Mouse (Mus musculus) gastrocnemius, postnatal 25 days (tissue): Measurements from ENCODE around the gene Fam234b. TPM values are rescaled to one million over a fixed set of nuclear protein-coding genes. Genes with fewer than 3 reads are reported as not detected.

Experiments used
- DNase-seq: peaks from one replicate; pipeline ENCODE4 v3.0.0; 2022
- total RNA-seq, 2 experiments: library from RNA; stranded (reverse); gene quantifications; 1 replicate in 1 of 2; 2 replicates in 1 of 2; pipeline ENCODE4 v1.2.3; 2021

Gene Fam234b
- total RNA-seq, 2 experiments from 2014 or later: 3.4 to 3.9 TPM

- DNase-seq: no peak
Observed at GRCm38 (mm10) chr6:135228465-135228941, 30.7 kb downstream of the Fam234b start.

DNA sequence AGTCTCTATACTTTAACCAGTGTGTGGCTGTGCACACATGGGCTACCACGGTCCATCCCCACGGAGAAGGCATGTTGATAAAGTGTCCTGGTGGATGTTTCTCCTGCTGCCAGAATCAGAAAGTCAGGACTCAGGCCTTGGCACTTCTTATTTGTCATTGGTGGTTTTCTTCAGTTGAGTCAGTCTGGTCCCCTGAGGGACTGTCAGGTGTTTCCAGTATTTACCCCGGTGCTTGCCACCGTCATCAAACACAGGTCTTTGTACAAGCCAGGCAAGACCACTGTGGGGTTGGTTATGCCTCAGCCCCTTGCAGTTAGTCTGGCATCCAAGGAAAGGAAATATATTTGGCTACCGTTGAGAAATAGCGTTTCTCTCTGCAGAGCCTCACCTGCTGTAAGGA lies 32.8 kb downstream of the Fam234b start:
- DNase-seq: no peak

DNA sequence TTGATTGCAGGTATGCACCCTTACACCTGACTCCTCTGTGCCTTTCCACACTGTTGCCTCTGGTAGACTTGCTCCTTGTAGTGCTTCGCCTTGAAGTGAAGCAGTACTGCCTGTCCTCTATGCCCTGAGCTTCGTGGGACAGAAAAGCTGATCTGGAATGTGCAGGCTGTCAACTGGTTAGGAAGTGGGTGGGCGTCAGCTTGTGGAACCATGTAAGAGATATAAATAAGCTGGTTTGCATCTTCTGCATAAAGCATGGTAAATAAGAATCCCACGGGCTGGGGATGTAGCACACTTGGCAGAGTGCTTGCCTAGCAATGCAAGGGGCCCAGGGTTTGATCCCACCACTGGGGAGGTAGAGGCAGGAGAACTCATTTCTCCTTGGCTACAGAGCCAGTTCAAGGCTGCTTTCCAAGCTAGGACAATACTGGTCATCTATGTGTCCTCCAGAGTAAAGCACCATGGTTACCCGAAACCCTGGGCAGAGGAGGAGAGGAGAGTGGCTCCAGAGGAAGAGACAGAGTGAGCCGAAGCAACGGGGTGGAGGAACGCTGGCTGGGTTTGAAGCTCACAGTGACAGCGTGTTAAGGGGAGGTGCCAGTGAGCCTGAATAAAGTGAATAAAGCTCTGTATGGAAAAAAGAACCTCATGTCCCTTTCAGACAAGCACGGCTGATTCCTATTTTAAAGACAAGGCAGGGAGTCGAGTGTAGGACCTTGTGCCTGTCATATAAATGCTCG lies 34.8 kb downstream of the Fam234b start:
- no peak for DNase-seq

DNA sequence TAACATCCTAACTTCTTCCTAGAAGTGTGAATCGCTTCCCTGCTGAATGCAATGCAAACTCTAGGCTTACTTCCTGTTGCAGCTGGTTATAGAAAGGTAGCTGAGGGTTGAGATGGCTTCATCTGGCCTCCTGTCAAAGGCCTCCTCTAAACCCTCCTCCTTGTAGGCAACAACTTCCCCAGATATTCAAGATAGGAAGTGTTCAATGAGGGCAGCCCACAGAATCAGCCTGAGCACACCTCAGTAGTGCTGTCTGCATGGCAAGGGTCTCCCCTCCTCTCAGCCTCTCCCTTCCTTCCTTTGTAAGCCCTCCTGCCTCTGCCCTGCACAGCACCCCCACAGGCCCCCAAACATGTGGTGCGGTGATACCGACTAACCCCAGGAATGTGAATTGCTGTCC lies 38.0 kb downstream of the Fam234b start:
- DNase-seq: no peak

DNA sequence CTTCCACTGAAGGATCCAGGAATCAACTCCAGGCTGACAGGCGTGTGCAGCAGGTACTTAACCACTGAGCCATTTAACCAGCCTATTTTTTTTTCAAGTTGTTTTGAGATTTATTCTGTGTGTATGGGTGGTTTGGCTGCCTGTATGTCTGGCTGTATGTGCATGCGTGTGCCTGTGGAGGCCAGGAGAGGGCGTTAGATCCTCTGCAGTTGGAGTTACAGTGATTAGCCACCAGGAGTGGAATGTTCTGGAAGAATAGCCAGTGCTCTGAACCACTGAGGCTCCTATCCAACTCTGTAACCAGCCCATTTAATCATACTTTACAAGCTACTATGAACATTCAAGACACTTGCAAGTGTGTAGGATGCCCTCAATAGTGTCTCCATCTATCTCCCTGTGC lies 38.8 kb downstream of the Fam234b start:
- DNase-seq: no peak

DNA sequence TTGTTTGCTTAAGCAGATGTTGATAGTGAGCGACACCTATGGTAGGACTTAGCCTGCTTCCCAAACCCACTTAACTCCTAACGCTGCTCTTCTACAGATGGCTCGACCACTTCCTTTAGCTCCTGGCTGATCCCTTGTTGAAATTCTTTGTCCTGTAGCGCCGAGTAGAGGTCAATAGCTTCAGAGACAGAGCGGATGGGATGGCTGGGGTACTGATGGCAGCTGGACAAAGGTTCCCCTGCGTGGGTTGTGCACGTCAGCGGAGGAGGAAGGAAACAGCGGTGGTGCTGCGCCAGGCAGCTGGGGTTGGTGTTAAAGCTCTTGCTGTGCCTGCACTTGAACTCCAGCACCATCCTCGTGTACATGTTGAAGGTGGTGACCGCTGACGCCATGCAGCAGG lies 39.5 kb downstream of the Fam234b start:
- DNase-seq: no peak

DNA sequence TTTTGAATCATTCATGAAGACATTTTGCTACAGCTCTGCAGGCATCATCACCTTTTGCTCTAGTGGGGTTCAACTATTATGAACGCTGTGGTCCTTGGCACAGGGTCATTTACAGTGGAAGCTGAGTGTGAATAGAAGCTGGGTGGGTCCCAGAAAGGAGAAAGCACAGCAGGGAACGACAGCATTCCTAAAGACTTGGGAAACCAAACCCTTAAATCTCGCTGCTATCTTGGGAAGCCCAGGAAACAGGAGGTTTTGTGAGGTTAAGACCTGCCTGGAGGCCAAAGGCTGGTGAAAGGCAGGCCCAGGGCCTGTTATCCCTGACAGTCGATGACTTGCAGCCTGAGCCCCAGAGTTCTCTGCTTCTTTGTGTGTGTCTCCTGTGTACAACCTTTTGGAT lies 40.4 kb downstream of the Fam234b start:
- no peak for DNase-seq

GRCm38 (mm10) chr6:135240361-135240760 lies 42.6 kb downstream of the Fam234b start:
- DNase-seq: no peak

GRCm38 (mm10) chr6:135245586-135245985 lies 47.8 kb downstream of the Fam234b start:
- no peak for DNase-seq

DNA sequence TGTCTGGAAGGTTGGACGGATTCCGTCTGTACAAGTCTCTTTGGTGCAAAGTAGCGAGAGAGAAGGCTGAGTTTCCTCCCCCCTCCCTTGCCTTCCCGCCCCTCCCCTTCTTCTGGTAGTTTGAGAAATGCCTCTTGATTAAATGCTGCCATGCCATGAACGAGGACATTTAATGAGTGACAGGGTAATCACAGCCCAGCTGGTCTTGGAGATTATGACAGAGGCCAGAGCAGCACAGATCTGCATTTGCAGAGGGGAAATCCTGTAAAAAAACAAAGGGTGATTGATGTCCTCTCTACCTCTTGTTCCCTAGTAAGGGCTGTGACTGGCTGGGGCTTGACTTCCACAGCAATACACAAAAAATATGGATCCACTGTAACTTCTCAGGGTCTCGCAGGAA lies 50.1 kb downstream of the Fam234b start:
- DNase-seq: no peak

GRCm38 (mm10) chr6:135249846-135250531 lies 52.2 kb downstream of the Fam234b start:
- DNase-seq: peak; percentile 68

DNA sequence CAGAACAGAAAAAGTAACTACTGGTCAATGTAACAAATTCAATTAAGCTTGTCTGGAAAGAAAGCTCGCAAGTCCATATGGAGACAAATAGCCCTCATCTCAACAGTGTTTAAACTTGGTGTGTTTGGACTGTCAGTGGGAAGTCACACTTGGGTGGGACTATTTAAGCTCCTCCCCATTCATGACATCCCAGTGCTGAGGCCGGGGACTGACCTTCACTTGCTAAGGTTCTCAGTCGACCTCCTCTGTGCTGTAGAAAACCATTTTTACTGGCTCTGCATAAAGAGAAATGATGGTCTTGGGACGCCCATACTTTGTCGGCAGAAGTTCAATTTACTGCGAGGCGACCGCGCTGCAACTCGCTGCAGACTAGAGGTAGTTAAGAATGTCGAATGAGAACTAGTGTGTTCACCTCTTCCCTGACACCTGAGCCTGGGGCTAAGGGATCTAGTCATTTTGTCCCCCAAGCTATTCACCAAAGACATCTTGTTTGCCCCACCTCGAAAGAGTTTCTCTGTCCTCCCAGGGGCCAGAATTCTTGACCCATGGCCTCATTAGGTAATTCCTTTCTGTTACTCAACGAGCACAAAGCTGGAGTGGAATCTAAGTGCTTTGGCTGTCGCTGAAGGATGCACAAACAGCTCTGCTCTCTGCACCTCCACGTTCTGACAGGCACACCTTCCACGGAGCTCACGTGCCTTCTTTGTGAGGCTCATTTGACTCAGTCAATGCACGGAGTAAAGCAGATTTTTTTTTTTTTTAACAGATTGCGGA lies 53.3 kb downstream of the Fam234b start:
- no peak for DNase-seq

DNA sequence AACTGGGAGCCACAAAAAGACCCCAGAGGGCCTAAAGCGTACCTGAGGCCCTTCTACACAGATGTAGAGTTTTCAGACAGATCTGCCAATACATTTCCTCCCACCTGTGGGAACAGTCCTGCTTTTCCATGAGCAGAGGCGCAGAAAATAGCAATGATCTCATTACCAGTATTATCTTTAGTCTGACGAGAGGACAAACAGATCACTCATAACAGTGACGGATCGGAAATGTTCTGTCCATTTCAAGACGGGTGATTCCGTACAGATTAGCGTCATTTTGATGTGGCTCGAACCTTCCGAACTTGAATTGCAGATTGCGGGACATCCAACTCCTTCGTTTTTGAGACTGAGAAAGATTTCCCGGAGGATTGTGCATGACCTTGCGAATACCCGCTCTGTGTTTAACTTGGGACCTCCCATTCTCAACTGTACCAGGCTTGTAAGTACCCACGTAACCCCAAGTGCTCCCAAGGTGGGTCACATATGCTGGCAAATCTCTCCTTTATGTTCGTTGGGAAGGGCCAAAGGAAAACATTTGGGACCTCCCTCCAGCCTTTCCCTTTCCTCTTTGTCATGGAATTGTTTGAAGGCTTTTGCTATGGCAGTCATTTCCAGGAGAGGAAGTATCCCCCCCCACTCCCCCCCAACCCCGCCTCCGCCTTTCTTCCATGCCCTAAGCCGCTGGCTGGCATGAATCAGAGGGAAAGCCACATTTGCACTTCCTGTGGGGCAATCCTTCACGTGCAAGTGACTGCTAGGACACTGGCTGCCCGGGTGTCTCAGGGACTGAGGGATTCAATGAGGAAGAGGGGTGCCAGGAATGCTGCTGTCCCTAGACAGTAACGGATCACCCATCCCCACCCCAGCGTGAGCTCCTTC lies 54.3 kb downstream of the Fam234b start:
- DNase-seq: peak; percentile 25

- peak; percentile 81 for DNase-seq
Observed at GRCm38 (mm10) chr6:135252728-135253077, 54.9 kb downstream of the Fam234b start.

DNA sequence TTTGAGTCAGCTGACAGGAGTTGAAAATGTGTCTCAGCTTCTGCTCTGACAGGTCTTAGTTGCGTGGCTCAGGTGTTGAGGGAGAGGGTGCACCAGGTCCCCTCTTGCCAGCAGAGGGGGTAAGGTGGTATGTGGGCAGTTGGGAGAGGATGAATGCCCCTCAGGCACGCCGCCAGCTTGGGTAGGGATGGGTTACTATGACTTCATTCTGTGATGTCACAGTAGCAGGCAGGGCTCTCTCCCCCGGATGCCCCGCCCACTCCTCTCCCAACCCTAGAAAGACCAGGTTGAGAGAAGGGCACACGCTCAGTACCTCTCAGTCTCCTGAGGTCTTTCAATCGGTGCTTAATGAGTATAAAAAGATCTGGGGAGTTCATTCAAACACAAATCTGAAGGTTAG lies 56.4 kb downstream of the Fam234b start, which contains the start of gene Gsg1:
Gene Gsg1, minus strand, starts transcription at position 199 of the 400 bp plus-strand sequence.
- DNase-seq: no peak

- DNase-seq: no peak
Observed at GRCm38 (mm10) chr6:135260435-135260834, 62.7 kb downstream of the Fam234b start.

DNA sequence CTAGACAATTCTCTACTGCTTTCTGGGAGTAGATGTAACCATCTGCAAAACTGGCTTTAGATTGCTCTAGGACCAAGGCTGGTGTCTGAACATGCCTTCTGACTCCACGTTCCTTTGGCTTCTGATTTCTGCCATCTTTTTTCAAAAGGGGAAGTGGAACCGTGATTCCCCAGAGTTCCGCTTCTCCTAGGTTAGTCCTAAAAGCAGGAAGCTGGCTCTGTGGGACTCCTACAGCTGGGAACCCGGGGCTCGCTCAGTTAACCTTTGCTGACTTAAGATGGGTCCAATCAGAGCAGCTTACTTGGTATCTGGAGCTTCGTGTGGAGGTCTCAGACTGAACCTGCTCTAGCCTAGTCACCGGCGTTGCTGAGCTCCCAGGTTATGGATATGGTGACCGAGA lies 63.3 kb downstream of the Fam234b start:
- DNase-seq: no peak

- no peak for DNase-seq
Observed at GRCm38 (mm10) chr6:135262565-135262964, 64.8 kb downstream of the Fam234b start.

- DNase-seq: no peak
Observed at GRCm38 (mm10) chr6:135264136-135264535, 66.4 kb downstream of the Fam234b start.

DNA sequence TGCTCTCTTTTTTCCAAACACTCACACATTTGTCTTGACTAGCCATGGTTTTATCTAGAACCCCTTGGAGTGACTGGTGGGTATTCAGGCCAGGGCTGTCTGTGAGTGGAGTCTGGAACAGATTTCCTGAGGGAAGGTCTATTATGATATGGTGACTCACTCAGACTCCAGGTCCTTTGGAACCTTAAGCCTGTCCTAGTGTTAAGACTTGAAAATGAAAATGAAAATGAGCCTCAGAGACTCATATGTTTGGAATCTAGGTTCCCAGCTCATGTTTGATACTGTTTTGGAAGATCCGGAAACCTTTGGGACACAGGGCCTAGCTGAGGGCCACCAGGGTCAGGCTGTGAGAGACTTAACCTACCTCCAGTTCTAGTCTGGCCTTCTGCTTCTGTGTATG lies 68.3 kb downstream of the Fam234b start:
- DNase-seq: no peak

GRCm38 (mm10) chr6:135267221-135267620 lies 69.4 kb downstream of the Fam234b start:
- no peak for DNase-seq

DNA sequence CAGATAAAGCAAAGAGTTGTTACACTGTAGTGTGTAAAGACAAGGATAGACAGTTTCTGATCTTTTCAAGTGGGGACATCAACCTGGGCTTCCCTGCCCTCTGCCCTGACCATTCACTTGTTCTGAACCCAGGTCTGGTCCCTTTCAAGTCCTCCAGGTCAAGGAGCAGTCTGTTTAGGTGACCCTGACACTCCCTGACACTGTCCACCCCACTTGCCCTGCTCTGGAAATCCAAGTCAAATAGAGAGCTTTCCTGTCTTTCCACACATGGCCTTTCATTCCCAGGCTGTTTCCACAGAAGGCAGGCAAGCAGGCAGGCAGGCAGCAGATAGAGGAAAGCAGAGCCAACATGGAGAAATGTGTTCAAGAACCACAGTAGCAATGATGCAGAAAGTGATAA lies 70.6 kb downstream of the Fam234b start:
- no peak for DNase-seq
